Mouse (Mus musculus) right cerebral cortex, postnatal 25 days (tissue): ENCODE results near the gene Cx3cl1.

ENCODE experiments used
- DNase-seq: peaks from one replicate; pipeline ENCODE4 v3.0.0; 2022

The Cx3cl1 gene

DNA sequence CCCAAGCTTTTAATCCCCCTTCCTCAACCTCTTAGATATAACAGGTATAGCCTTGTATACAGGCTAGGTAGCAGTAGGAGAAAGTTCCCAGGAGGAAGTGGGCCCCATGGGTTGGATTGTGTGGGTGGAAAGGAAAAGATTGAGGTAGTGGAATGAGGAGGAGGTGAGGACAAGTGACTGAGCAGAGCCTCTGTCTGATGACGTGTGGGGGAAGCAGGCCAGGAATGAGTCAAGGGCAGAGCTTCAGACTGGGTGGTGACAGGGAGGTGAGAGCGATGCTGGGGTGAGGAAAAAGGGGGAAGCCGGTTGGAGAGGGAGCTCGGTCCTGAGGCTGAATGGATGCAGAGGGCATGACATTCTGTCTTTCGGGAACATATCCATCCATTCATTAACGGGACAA, 31.7 kb downstream of the Cx3cl1 start:
- no peak for DNase-seq

DNA sequence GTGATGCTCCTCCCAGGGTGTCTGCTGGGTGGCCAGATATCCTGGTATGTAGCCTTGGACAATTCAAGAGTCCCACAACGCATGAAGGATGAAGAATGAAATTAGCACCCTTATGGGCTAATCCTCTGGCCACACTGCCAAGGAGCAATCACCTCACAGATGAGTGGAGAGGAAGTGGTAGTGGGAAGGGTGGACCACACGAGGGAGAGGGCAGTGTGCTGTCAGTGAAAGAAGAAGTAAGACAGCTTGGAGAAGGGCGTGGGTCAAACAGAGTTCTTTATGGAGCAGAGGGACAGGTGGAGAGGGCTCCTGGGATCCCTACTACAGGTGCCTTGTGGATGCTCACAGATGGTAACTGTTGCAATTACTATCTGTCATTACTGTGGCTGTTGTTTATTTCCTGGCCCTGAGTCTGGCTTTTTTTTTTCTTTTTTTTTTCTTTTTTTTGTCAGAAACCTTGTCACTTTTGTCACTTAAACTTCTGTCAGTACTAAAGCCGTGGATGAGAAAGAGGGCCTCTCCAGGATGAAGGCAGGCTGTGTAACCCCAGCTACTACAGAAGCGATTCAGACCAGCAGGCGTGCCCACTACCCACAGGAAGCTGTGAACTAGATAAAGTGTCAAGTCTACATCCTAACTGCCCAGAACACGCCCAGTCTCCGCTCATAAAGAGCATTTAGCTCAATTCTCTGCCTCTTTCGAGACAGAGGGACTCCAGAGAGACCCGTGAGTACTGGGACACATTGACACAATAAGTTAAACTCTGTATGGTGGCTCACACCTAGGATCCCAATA, 32.9 kb downstream of the Cx3cl1 start:
- DNase-seq, result no peak

DNA sequence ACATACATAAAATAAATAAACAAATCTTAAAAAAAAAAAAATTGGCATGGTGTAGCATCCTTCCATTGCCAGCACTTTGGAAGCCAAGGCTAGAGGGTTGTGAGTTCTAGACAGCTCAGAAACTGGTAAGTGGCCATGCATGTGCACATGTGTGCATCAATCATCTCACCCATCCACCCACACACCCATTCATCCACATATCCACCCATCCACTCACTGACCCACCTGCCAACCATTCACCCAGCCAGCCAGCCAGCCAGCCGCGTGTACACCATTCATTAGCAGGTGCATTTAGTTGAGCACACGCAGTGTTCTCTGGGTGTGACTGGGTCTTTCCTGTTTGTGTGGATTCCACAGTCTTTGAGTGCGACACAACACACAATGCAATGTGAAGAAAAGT, 34.0 kb downstream of the Cx3cl1 start:
- no peak for DNase-seq

DNA sequence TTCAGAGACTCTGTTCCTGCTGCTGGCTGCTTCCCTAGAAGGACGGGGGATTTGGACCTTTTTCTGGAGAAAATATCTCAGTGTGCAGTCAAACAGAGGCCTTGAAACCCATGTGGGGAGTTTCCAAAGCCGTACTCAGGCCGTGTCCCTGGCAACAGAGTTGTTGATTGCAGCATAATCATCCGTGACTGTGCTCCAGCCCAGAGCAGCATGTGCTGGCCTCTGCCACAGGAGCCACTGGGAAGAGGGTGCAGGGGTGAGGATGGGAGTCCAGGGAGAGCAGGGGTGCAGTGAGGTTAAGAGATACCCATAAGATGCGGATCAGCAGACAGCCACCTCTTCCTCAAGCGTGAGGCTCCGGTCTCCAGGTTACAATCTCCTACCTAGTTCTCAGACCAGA, 35.7 kb downstream of the Cx3cl1 start:
- no peak for DNase-seq

DNA sequence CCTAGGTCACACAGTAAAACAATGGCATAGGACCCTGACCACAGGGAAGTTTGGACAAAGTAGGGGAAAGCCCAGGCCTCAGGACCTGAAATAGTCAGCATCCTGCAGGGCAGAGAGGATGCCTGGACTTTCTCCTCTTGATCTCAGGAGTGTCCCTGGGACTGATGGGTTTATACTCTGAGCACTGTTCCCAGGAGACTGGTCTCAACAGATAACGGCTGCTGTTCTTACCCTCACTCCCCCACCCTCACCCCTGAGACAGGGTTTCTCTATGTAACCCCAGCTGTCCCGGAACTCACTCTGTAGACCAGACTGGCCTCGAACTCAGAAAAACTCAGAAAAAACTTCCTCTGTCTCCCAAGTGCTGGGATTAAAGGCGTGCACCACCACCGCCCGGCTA, 36.6 kb downstream of the Cx3cl1 start:
- no peak for DNase-seq

DNA sequence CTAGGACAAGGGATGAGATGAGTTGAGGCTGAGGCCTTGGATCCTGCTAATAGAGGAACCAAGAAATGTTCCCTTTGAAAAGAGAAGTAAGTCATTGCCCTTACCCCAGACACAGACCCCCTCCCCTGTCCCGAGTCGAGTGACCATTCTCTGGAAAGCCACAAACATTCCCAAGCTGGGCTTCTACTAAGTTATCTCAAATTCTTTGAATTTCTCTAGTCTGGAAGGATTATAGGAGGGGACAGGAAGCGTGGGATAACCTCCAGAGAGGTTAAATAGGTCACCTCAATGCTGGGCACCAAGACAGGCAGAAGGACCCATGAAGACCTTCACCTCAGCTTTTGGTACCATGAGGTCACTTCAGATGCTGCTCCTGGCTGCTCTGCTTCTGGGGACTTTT, 38.3 kb downstream of the Cx3cl1 start, which contains the start of gene Ccl17:
Gene Ccl17, plus strand, starts transcription at position 301 of the 400 bp plus-strand sequence.
- no peak for DNase-seq

DNA sequence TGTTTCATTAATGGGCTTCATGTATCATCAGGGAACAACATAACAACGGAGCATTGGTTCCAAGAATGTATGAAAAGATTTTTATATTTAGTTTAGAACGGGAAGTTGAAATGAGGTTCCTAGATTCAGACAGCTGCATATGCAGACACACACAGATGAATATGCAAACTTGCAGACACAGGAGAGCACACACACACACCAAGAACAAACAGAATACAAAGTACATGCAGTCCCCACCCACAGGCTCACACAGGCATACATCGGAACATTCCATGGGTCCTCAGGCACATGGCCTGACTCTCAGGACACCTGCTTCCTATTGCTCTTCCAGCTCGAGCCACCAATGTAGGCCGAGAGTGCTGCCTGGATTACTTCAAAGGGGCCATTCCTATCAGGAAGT, 39.0 kb downstream of the Cx3cl1 start:
- no peak for DNase-seq

DNA sequence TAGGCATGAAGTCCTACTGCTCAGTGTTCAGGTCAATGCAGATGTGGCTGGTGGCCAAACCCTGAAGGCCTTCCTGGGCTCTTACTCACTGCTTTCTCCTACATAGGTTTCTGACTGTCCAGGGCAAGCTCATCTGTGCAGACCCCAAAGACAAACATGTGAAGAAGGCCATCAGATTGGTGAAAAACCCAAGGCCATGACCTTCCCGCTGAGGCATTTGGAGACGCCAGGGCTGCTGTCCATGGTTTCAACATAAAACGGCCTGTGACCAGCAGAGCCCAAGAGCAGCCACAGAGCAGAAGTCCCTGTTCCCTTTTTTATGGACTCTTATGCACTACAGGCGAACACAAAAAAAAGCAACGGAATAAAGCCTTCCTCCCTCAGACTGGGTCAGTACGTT, 39.8 kb downstream of the Cx3cl1 start:
- no peak for DNase-seq

DNA sequence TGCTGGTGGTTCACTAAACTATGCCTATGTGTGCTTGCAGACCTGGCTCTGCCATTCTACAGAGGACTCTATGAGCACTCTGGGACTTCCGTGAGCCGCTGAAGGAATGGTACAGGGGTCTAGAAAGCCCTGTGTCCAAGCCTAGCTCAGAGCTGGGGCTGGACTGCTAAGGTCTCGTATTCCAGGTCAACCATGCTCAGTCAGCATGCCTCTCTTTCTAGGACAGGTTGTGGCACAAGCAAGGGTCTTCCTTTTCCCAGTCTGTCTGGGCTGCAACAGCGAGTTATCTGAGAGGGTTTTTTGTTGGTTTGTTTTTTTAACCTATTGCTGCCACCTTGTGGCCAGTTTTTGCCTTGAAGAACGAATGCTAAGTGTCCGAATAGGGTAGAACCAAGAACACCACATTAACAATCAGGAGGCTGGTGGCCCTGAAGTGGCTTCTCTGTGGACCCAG, 40.9 kb downstream of the Cx3cl1 start:
- DNase-seq, result peak; percentile 84

DNA sequence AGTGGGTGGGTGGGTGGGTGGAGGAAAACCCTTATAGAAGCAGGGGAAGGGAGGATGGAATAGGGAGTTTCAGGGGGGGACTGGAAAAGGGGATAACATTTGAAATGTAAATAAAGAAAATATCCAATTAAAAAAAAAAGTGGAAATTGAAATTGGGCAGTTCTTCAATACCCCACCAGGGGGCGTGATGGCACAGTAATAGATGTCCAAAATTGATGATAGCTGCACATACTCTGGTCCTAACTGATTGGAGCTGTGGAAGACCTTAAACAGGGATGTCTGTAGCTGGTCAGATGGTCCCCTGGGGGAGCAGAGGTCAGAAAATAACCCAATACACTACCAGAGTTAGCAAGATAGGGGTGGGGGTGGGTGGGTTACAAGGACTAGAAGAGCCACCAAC, 42.7 kb downstream of the Cx3cl1 start:
- DNase-seq, result no peak

DNA sequence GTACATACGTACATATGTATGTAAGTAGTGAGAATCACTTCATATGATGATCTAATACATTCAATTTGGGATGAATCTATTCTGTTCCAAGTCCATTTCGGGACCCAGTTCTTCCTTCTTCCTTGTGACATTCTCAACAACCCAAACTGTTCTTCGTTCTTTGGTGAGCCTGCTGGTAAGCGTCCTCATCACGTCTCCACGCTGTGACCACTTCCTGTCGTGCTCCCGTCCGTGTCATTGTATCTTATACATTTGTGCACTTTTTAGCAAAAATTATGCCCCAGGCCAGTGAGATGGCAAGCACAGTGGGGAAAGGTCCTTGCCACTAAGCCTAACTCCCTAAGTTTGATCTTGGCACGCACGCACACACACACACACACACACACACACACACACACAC, 46.1 kb downstream of the Cx3cl1 start:
- no peak for DNase-seq

DNA sequence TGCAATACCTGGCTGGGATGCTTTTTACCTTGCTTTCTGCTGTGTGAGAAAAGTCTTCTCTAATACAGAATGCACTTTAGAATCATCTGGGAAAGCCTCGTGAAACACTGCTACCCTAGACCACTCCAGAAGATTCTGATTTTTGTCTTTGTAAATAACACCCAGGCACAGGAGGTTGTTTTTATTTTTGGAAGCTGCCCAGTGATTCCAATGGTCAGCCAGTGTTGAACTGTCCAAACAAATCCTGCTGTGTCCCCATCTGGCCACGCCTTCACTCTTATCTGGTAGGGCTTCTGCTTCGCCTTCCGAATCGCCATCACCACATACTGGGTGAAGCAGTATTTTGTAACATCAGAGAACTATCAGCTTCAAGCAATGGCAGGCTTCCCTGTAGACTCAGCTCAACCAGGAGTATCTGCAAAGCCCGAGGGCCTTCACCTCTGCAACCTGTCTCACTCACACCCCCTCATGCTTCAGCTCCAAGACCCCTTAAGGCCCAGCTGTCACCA, 47.9 kb downstream of the Cx3cl1 start:
- DNase-seq, result no peak

DNA sequence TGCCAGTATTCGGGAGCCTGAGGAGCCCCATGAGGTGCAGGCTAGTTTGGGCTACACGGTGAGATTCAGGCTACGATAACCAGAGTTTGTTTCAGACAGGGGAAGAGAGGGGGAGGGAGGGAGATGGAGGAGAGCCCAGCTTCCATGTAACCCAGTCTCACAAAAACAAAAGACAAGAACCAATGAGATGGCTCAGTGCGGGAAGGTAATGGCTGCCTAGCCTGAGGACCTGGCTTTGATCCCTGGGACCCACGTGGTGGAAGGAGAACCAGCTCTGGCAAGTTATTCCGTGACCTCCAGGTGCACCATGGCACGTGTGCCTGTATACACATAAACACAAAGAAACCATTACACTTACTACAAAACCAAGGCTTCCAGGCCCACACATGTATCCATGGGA, 48.7 kb downstream of the Cx3cl1 start:
- DNase-seq, result no peak

DNA sequence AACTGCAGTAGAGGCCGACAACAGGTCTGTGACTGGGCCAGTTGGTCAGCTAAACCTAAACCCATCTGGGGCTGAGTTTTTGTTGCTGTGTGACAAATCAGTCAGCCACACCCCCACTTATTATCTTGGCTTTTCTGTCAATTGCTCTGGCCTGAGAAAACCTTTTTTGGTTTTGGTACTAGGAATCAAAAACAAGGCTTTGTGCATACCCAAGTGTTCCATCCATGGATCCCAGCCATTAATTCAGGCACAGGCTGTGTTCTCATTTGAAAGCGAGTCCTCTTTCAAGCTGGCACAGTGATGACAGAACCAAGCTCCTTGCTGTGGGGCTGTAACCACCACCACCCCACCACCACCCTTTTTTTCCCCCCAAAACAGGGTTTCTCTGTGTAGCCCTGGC, 49.6 kb downstream of the Cx3cl1 start:
- no peak for DNase-seq

DNA sequence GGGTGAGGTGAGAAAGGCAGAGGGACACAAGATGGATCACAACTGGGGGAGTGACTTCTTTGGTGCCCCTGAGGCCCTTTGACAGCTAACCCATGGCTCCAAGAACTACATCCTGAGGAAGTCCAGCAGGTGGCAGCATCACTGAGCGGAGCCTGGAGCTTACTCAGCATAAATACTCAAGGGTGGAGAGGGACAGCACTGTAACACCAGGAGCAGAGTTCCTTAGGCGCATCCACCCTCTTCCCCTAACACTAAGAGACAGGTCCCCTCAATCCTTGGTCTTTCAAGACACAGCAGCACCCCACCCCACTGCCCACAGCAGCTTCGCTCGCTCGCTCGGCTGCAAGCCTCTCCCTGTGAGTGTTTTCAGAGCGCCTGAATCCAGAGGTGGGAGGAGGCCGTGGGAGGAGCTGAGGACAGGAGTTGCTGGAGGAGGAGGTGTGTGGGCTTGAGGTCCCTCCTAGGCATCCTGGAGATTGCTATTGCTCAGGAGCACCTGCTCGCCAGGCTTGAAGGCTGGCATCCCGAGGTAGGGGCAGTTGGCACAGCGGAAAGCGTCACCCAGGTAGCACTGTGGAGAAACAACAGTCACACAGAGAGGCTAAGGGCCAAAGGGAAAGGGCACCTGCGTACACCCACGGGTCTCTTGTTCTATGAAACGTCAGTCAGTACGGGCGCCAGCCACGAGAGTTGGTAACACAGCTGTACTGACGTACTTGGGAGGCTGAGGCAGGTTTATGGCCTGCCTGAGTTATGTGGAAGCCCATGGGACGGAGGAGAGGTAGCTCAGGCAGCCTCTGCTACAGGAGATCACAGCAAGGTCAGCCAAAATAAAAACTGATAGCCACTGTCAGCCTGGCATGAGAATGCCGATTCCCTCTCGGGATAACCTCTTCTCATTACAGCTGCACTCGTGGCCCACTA, 51.1 kb downstream of the Cx3cl1 start:
- peak; percentile 51 for DNase-seq

DNA sequence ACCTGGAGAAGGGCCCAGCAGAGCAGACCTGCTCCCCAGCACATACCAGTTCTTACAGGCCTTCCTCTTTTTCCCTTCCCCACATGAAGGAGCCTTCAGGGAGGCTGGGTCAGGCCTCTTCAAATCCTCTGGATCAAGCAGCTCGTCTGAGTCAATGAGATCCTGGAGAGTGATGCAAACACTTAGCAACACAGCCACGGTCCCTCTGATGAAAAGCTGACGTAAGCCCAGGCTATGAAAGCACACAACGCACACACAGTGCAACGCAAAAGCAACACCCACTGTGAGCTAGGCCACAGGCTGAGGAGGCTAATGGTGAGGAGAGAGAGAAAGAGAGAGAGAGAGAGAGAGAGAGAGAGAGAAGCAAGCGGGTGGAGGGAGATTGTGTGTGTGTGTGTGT, 53.4 kb downstream of the Cx3cl1 start:
- no peak for DNase-seq

DNA sequence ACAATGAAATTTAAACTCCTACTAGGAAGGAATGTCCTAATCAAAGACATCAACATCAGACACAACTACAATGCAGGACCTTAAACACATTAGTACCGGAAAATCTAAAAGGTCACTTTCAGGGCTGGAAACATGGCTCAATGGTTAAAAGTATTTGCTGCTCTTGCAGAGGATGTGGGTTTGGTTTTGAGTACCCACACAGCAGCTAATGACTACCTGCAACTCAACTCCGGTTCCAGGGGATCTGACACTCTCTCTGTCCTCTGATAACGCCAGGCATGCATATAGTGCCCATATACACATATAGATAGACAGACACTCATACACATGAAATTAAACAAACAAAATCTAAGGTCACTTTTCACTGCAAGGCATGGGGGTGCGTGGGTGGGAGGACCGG, 54.4 kb downstream of the Cx3cl1 start:
- DNase-seq, result no peak

DNA sequence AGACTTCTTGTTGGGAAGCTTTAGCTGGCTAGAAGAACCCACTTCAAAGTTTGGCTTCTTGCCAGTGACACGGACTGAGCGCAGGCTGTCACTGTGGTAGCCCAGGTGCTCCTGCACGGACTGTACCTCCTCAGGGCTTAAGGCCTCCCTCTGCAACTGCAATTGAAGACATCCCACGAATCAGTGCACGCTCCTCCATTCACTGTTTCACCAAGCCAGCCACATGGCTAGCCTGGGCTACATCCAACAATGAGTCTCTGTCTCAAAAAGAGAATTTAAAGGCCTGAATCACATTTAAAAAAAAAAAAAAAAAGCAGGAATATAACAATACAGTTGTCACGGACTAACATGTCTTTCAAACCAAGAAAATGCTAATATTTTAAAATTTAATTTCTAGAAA, 56.5 kb downstream of the Cx3cl1 start:
- DNase-seq, result no peak
